Mouse (Mus musculus): ENCODE data around the gene I830077J02Rik. TPM values are rescaled to one million over a fixed set of nuclear protein-coding genes. Genes with fewer than 3 reads are reported as not detected.

Gene I830077J02Rik
- 0.30 and 0.86 TPM in 2 replicates for polyA plus RNA-seq (2016; fragmentation: Nextera tagmentation; extraction: Ambion mirVana)

- H3K4me3 ChIP-seq: no peak within 1 kb of the TSS
- H3K27me3 ChIP-seq (ENCODE audit: poor library complexity, severe bottlenecking): no peaks in the 10 kb centered on the region
- no peaks in the 10 kb centered on the region for H3K9me3 ChIP-seq
- no peak for DNase-seq (ENCODE audit: extremely low spot score, low spot score)
- peaks cover 12% of the 10 kb centered on the region for H3K36me3 ChIP-seq (replicated peaks)
- 91% methylated on average over 8 of the region's 8 CpGs for WGBS
- no peak within 1 kb of the TSS for H3K27ac ChIP-seq
- H3K4me1 ChIP-seq: no peaks in the 10 kb centered on the region
Measured at GRCm38 (mm10) chr3:105932240-105933071, at the start of gene I830077J02Rik. Gene I830077J02Rik (minus strand): TSS chr3:105932664.

GRCm38 (mm10) chr3:105974174-105974573, 41.7 kb upstream of the I830077J02Rik start:
- no peaks in the 10 kb centered on the region for H3K4me1 ChIP-seq

GRCm38 (mm10) chr3:105973411-105973810, 40.9 kb upstream of the I830077J02Rik start, which contains the start of gene Ovgp1:
Gene Ovgp1 (plus strand): TSS chr3:105973711.
- 94% methylated on average over 3 of the region's 3 CpGs for WGBS
- Histone ChIP-seq H3K27me3 (ENCODE audit: poor library complexity, severe bottlenecking) (no peaks in the 10 kb centered on the region), H3K4me1 (no peaks in the 10 kb centered on the region), H3K27ac (no peak within 1 kb of the TSS), H3K36me3 (replicated peaks) (peaks cover 28% of the 10 kb centered on the region), H3K9me3 (no peaks in the 10 kb centered on the region), H3K4me3 (no peak within 1 kb of the TSS)
- no peak for DNase-seq (ENCODE audit: extremely low spot score, low spot score)

More at GRCm38 (mm10) chr3:105974174-105974573, 41.7 kb upstream of the I830077J02Rik start:
- Histone ChIP-seq H3K27ac (no peak overlapping the region), H3K4me3 (no peak overlapping the region), H3K36me3 (replicated peaks) (peaks cover 20% of the 10 kb centered on the region), H3K27me3 (ENCODE audit: poor library complexity, severe bottlenecking) (no peaks in the 10 kb centered on the region), H3K9me3 (no peaks in the 10 kb centered on the region)
- 81% methylated on average over 2 of the region's 2 CpGs for WGBS
- no peak for DNase-seq (ENCODE audit: extremely low spot score, low spot score)

- H3K36me3 ChIP-seq (replicated peaks): peaks cover 43% of the 10 kb centered on the region
- H3K27me3 ChIP-seq (ENCODE audit: poor library complexity, severe bottlenecking): no peaks in the 10 kb centered on the region
- 82% methylated on average over 5 of the region's 5 CpGs for WGBS
- no peaks in the 10 kb centered on the region for H3K4me1 ChIP-seq
- H3K9me3 ChIP-seq: no peaks in the 10 kb centered on the region
- H3K4me3 ChIP-seq: no peak overlapping the region
- no peak overlapping the region for H3K27ac ChIP-seq
- no peak for DNase-seq (ENCODE audit: extremely low spot score, low spot score)
Measured at GRCm38 (mm10) chr3:105971831-105972446, 39.5 kb upstream of the I830077J02Rik start.

- DNase-seq (ENCODE audit: extremely low spot score, low spot score): no peak
- Histone ChIP-seq H3K4me1 (peaks cover 25% of the 10 kb centered on the region), H3K27me3 (ENCODE audit: poor library complexity, severe bottlenecking) (no peaks in the 10 kb centered on the region), H3K27ac (no peak overlapping the region), H3K36me3 (replicated peaks) (peaks cover 68% of the 10 kb centered on the region), H3K4me3 (peak overlapping the region; percentile 97), H3K9me3 (no peaks in the 10 kb centered on the region)
- WGBS: 88% methylated on average over 2 of the region's 2 CpGs
Measured at GRCm38 (mm10) chr3:105960700-105961099, 28.2 kb upstream of the I830077J02Rik start.

GRCm38 (mm10) chr3:105959999-105960398, 27.5 kb upstream of the I830077J02Rik start, which contains the start of gene Atp5f1:
Gene Atp5f1 (minus strand): TSS chr3:105960099.
- H3K36me3 ChIP-seq (replicated peaks): peaks cover 68% of the 10 kb centered on the region
- 4% methylated on average over 6 of the region's 6 CpGs for WGBS
- H3K9me3 ChIP-seq: no peaks in the 10 kb centered on the region
- peak within 1 kb of the TSS; percentile 95 for H3K27ac ChIP-seq
- no peaks in the 10 kb centered on the region for H3K27me3 ChIP-seq (ENCODE audit: poor library complexity, severe bottlenecking)
- peaks cover 25% of the 10 kb centered on the region for H3K4me1 ChIP-seq
- peak within 1 kb of the TSS; percentile 97 for H3K4me3 ChIP-seq
- no peak for DNase-seq (ENCODE audit: extremely low spot score, low spot score)

GRCm38 (mm10) chr3:105959585-105959984, 27.1 kb upstream of the I830077J02Rik start:
- peaks cover 68% of the 10 kb centered on the region for H3K36me3 ChIP-seq (replicated peaks)
- H3K27me3 ChIP-seq (ENCODE audit: poor library complexity, severe bottlenecking): no peaks in the 10 kb centered on the region
- no peak for DNase-seq (ENCODE audit: extremely low spot score, low spot score)
- peak overlapping the region; percentile 95 for H3K27ac ChIP-seq
- no peaks in the 10 kb centered on the region for H3K9me3 ChIP-seq
- H3K4me3 ChIP-seq: peak overlapping the region; percentile 97
- under 1% methylated on average over 26 of the region's 26 CpGs for WGBS
- peaks cover 25% of the 10 kb centered on the region for H3K4me1 ChIP-seq

- H3K9me3 ChIP-seq: no peaks in the 10 kb centered on the region
- peak within 1 kb of the TSS; percentile 97 for H3K4me3 ChIP-seq
- peaks cover 68% of the 10 kb centered on the region for H3K36me3 ChIP-seq (replicated peaks)
- WGBS: under 1% methylated on average over 52 of the region's 52 CpGs
- peak within 1 kb of the TSS; percentile 95 for H3K27ac ChIP-seq
- H3K4me1 ChIP-seq: peaks cover 25% of the 10 kb centered on the region
- no peaks in the 10 kb centered on the region for H3K27me3 ChIP-seq (ENCODE audit: poor library complexity, severe bottlenecking)
- peak; percentile 99 for DNase-seq (ENCODE audit: extremely low spot score, low spot score)
Measured at GRCm38 (mm10) chr3:105958974-105959580, 26.6 kb upstream of the I830077J02Rik start, which contains the start of gene Wdr77. Gene Wdr77 (plus strand): TSS chr3:105959369.

- 52% methylated on average over 5 of the region's 5 CpGs for WGBS
- Histone ChIP-seq H3K4me1 (peaks cover 25% of the 10 kb centered on the region), H3K27me3 (ENCODE audit: poor library complexity, severe bottlenecking) (no peaks in the 10 kb centered on the region), H3K27ac (peak overlapping the region; percentile 95), H3K9me3 (no peaks in the 10 kb centered on the region), H3K4me3 (peak overlapping the region; percentile 97), H3K36me3 (replicated peaks) (peaks cover 68% of the 10 kb centered on the region)
- DNase-seq (ENCODE audit: extremely low spot score, low spot score): no peak
Measured at GRCm38 (mm10) chr3:105958204-105958603, 25.7 kb upstream of the I830077J02Rik start.

- WGBS: 98% methylated on average over 1 of the region's 1 CpGs
- Histone ChIP-seq H3K27me3 (ENCODE audit: poor library complexity, severe bottlenecking) (no peaks in the 10 kb centered on the region), H3K9me3 (no peaks in the 10 kb centered on the region), H3K27ac (no peak overlapping the region), H3K4me1 (peaks cover 25% of the 10 kb centered on the region), H3K4me3 (no peak overlapping the region), H3K36me3 (replicated peaks) (peaks cover 68% of the 10 kb centered on the region)
- no peak for DNase-seq (ENCODE audit: extremely low spot score, low spot score)
Measured at GRCm38 (mm10) chr3:105957235-105957634, 24.8 kb upstream of the I830077J02Rik start.

- no peak for DNase-seq (ENCODE audit: extremely low spot score, low spot score)
- no peaks in the 10 kb centered on the region for H3K9me3 ChIP-seq
- no peaks in the 10 kb centered on the region for H3K27me3 ChIP-seq (ENCODE audit: poor library complexity, severe bottlenecking)
- H3K4me3 ChIP-seq: no peak overlapping the region
- H3K27ac ChIP-seq: no peak overlapping the region
- H3K4me1 ChIP-seq: no peaks in the 10 kb centered on the region
- peaks cover 99% of the 10 kb centered on the region for H3K36me3 ChIP-seq (replicated peaks)
- 87% methylated on average over 7 of the region's 7 CpGs for WGBS
Measured at GRCm38 (mm10) chr3:105951348-105951747, 18.9 kb upstream of the I830077J02Rik start.

GRCm38 (mm10) chr3:105936111-105936510, 3.6 kb upstream of the I830077J02Rik start:
- no peak overlapping the region for H3K4me3 ChIP-seq
- no peak for DNase-seq (ENCODE audit: extremely low spot score, low spot score)
- peaks cover 38% of the 10 kb centered on the region for H3K36me3 ChIP-seq (replicated peaks)
- no peaks in the 10 kb centered on the region for H3K9me3 ChIP-seq
- H3K27ac ChIP-seq: no peak overlapping the region
- 94% methylated on average over 4 of the region's 4 CpGs for WGBS
- H3K27me3 ChIP-seq (ENCODE audit: poor library complexity, severe bottlenecking): no peaks in the 10 kb centered on the region
- no peaks in the 10 kb centered on the region for H3K4me1 ChIP-seq
